In genomic region chr2:93431575-93432325, GRCm38 (mm10) we compare ENCODE assay signal across 18 mouse cellular contexts. TPM values are rescaled to one million over a fixed set of nuclear protein-coding genes. Genes with fewer than 3 reads are reported as not detected.
DNase-seq lines count a peak whose midpoint lies in the region; ATAC-seq and TF ChIP-seq lines count a peak whose summit lies in the region.
"Had no signal": no experiment of that assay in that cellular context is flagged by ENCODE, and none has a peak within 500 bp of the region (broad histone marks: within the 10 kb centered on the region; RNA-seq: fewer than 3 reads in every experiment).

No protein-coding gene starts in this region.

- no peaks in the 10 kb centered on the region for H3K9me3 ChIP-seq in kidney, embryonic 16.5 days (ENCODE audit: low read length)
- no peaks in the 10 kb centered on the region for H3K9me3 ChIP-seq in MEL (replicated peaks; ENCODE audit: insufficient read depth, low read length)
- no peaks in the 10 kb centered on the region for H3K9me3 ChIP-seq in liver, embryonic 12.5 days (replicated peaks)
- H3K9me3 ChIP-seq: embryonic facial prominence, embryonic 13.5 days; G1E; hindbrain, embryonic 15.5 days; midbrain, embryonic 15.5 days had no signal

- peak overlapping the region; percentile 40; the same call in 1 of the 2 replicates for H3K27ac ChIP-seq in kidney, embryonic 16.5 days (ENCODE audit: low read length)
- H3K27ac ChIP-seq in MEL (ENCODE audit: control insufficient read depth, low read depth, low read length): peak overlapping the region; percentile 78
- no peak overlapping the region for H3K27ac ChIP-seq in liver, embryonic 12.5 days
- H3K27ac ChIP-seq: embryonic facial prominence, embryonic 13.5 days; hindbrain, embryonic 15.5 days; macrophage; midbrain, embryonic 15.5 days had no signal

- TF ChIP-seq RAD21 in MEL (IDR thresholded peaks at IDR 0.05; ENCODE audit: low read depth, low read length): no peak

- no peaks in the 10 kb centered on the region; the same call in 1 of the 2 replicates for H3K36me3 ChIP-seq in kidney, embryonic 16.5 days (ENCODE audit: insufficient read depth, low read length)
- H3K36me3 ChIP-seq in MEL (ENCODE audit: control insufficient read depth in 1 of 2, insufficient read depth in 2 of 2, low read length in 2 of 2) (peaks cover 1 to 16% of the 10 kb centered on the region in 2 experiments; a peak in 3 of 4 replicates), myocyte (ENCODE audit: control insufficient read depth, insufficient read depth) (peaks cover 48% of the 10 kb centered on the region)
- peaks cover 64% of the 10 kb centered on the region for H3K36me3 ChIP-seq in liver, embryonic 12.5 days
- H3K36me3 ChIP-seq: G1E; hindbrain, embryonic 15.5 days; midbrain, embryonic 15.5 days had no signal

- TF ChIP-seq POLR2A in MEL (IDR thresholded peaks at IDR 0.05; ENCODE audit: control insufficient read depth in 1 of 2, insufficient read depth in 1 of 2, low read depth in 1 of 2, low read length in 2 of 2, poor library complexity in 1 of 2): 0 out of 4 replicates have a peak, but pooled peaks of 1 of the 2 experiments have one; percentile 29
- no peak for TF ChIP-seq POLR2A in myocyte (IDR thresholded peaks at IDR 0.05; ENCODE audit: insufficient read length, low read depth)

- DNase-seq in kidney, postnatal 10 days: no peak
- DNase-seq in MEL (ENCODE audit: low read depth, low spot score): peak; percentile 70
- DNase-seq in induced T-regulatory cell, adult 2 months (ENCODE audit: low read depth): peak; percentile 48
- no peak for DNase-seq in right cerebral cortex, postnatal 4 days
- DNase-seq in spleen, adult 12 weeks (ENCODE audit: low spot score): no peak
- DNase-seq: cerebellum, postnatal 25 days; gastrocnemius, postnatal 25 days; heart, postnatal 14 days; kidney, postnatal 4 days; lung, adult 2 months had no signal

- H3K4me2 ChIP-seq in kidney, embryonic 16.5 days (replicated peaks; ENCODE audit: low read depth, low read length): no peak overlapping the region
- H3K4me2 ChIP-seq in myocyte (ENCODE audit: low read depth): no peak overlapping the region
- no peak overlapping the region for H3K4me2 ChIP-seq in liver, embryonic 12.5 days
- H3K4me2 ChIP-seq: embryonic facial prominence, embryonic 13.5 days; hindbrain, embryonic 15.5 days; midbrain, embryonic 15.5 days had no signal

- ATAC-seq in kidney, embryonic 16.5 days (ENCODE audit: low FRiP score, low TSS enrichment): no peak
- no peak for ATAC-seq in liver, embryonic 12.5 days
- ATAC-seq: midbrain, embryonic 15.5 days had no signal

- H3K9ac ChIP-seq in kidney, embryonic 16.5 days (replicated peaks; ENCODE audit: low read length): peak overlapping the region; percentile 2; the same call in 1 of the 2 replicates
- H3K9ac ChIP-seq in MEL (ENCODE audit: control insufficient read depth, low read depth, low read length, poor library complexity, severe bottlenecking): peak overlapping the region; percentile 36; the same call in 1 of the 2 replicates
- H3K9ac ChIP-seq in liver, embryonic 12.5 days: no peak overlapping the region
- H3K9ac ChIP-seq: embryonic facial prominence, embryonic 13.5 days; hindbrain, embryonic 15.5 days; midbrain, embryonic 15.5 days had no signal

- H3K27me3 ChIP-seq in kidney, embryonic 16.5 days (ENCODE audit: insufficient read depth, low read length): no peaks in the 10 kb centered on the region
- no peaks in the 10 kb centered on the region for H3K27me3 ChIP-seq in MEL (ENCODE audit: control insufficient read depth in 1 of 2, insufficient read depth in 2 of 2, low read length in 2 of 2)
- H3K27me3 ChIP-seq in myocyte (ENCODE audit: control insufficient read depth, insufficient read depth, insufficient read length): no peaks in the 10 kb centered on the region
- peaks cover 33% of the 10 kb centered on the region for H3K27me3 ChIP-seq in liver, embryonic 12.5 days (replicated peaks)
- H3K27me3 ChIP-seq: embryonic facial prominence, embryonic 13.5 days; hindbrain, embryonic 15.5 days; midbrain, embryonic 15.5 days had no signal

- TF ChIP-seq EP300 in MEL (IDR thresholded peaks at IDR 0.05; ENCODE audit: low read depth in 1 of 2, low read length in 2 of 2): peak; percentile 64 to 67; a peak in 3 of 4 replicates

- H3K4me3 ChIP-seq in kidney, embryonic 16.5 days (ENCODE audit: low read length): no peak overlapping the region
- no peak overlapping the region for H3K4me3 ChIP-seq in MEL (ENCODE audit: control insufficient read depth in 1 of 2, insufficient read depth in 1 of 2, low read depth in 2 of 2, low read length in 2 of 2)
- no peak overlapping the region for H3K4me3 ChIP-seq in myocyte
- H3K4me3 ChIP-seq in liver, embryonic 12.5 days: no peak overlapping the region
- H3K4me3 ChIP-seq: embryonic facial prominence, embryonic 13.5 days; hindbrain, embryonic 15.5 days; midbrain, embryonic 15.5 days had no signal

- peaks cover 6% of the 10 kb centered on the region for H3K4me1 ChIP-seq in kidney, embryonic 16.5 days (ENCODE audit: insufficient read depth, low read length)
- peaks cover 6 to 20% of the 10 kb centered on the region in 2 experiments for H3K4me1 ChIP-seq in MEL (ENCODE audit: control insufficient read depth in 1 of 2, insufficient read depth in 2 of 2, low read length in 2 of 2)
- H3K4me1 ChIP-seq in liver, embryonic 12.5 days: peaks cover 20% of the 10 kb centered on the region
- H3K4me1 ChIP-seq: midbrain, embryonic 15.5 days had no signal

- H3ac ChIP-seq in myocyte (ENCODE audit: control insufficient read depth, insufficient read length): no peak overlapping the region

- H3K79me2 ChIP-seq in MEL (ENCODE audit: control insufficient read depth, insufficient read depth, low read length, poor library complexity) (no peaks in the 10 kb centered on the region), myocyte (ENCODE audit: control insufficient read depth, insufficient read depth) (peaks cover 6% of the 10 kb centered on the region)

- 61% methylated on average over 5 of the region's 5 CpGs for WGBS in kidney, embryonic 16.5 days
- WGBS in liver, embryonic 12.5 days (ENCODE audit: insufficient replicate concordance): 56% methylated on average over 5 of the region's 5 CpGs

- TF ChIP-seq CTCF in MEL (IDR thresholded peaks at IDR 0.05 in 2 of 3, conservative IDR thresholded peaks at IDR 0.05 in 1 of 3; ENCODE audit: control insufficient read depth in 1 of 3, insufficient read depth in 1 of 3, low read depth in 2 of 3, low read length in 3 of 3, poor library complexity in 1 of 3, severe bottlenecking in 1 of 3): no peak

TF ChIP-seq in MEL, 35 proteins besides CTCF, POLR2A, EP300 and RAD21:
- TF ChIP-seq TBP (IDR thresholded peaks at IDR 0.05; ENCODE audit: low read depth, low read length) (0 out of 2 replicates have a peak, but pooled peaks have one; percentile 33), ETS1 (IDR thresholded peaks at IDR 0.05; ENCODE audit: low read depth, low read length) (no peak), GABPA (IDR thresholded peaks at IDR 0.05; ENCODE audit: low read depth, low read length) (no peak), TAL1 (IDR thresholded peaks at IDR 0.05; ENCODE audit: low read length) (peak; percentile 45), USF2 (IDR thresholded peaks at IDR 0.05; ENCODE audit: borderline replicate concordance in 1 of 2, insufficient read depth in 1 of 2, low read depth in 1 of 2, low read length in 2 of 2) (peak in 1 of 2 experiments; percentile 62; a peak in 2 of 4 replicates), BHLHE40 (IDR thresholded peaks at IDR 0.05; ENCODE audit: borderline replicate concordance, low read depth, low read length) (peak; percentile 84; the same call in 1 of the 2 replicates), ELF1 (IDR thresholded peaks at IDR 0.05; ENCODE audit: low read depth, low read length) (peak; percentile 77), USF1 (IDR thresholded peaks at IDR 0.05; ENCODE audit: low read depth, low read length) (peak; percentile 94), SIN3A (IDR thresholded peaks at IDR 0.05; ENCODE audit: low read length) (peak; percentile 30; the same call in 1 of the 2 replicates), GATA1 (IDR thresholded peaks at IDR 0.05; ENCODE audit: low read depth, low read length) (peak; percentile 62; the same call in 1 of the 2 replicates)
TF ChIP-seq in MEL: peak in this region for 8.

TF ChIP-seq in myocyte, 11 proteins besides CTCF, POLR2A, EP300 and RAD21:
- TF ChIP-seq REST (IDR thresholded peaks at IDR 0.05; ENCODE audit: insufficient read depth, insufficient read length) (no peak), CEBPB (IDR thresholded peaks at IDR 0.05; ENCODE audit: insufficient read depth, poor library complexity, severe bottlenecking) (no peak), POLR2AphosphoS2 (IDR thresholded peaks at IDR 0.05; ENCODE audit: insufficient read length, low read depth) (peak; percentile 24)

RNA-seq across cellular contexts. Expression of gene Cd82, which starts 31.2 kb away (rescaled TPM):
- polyA plus RNA-seq in kidney, embryonic 16.5 days (2015; fragmentation: Nextera tagmentation; extraction: Ambion mirVana): 64.1 and 71.8 TPM in 2 replicates
- total RNA-seq in MEL (2012; rRNA removed): 24.4 and 37.6 TPM in 2 replicates
- polyA plus RNA-seq in MEL (2012; ENCODE audit: insufficient read depth in 1 of 2, insufficient read length in 2 of 2, low read depth in 1 of 2, low replicate concordance in 2 of 2, missing spikeins in 1 of 2): 10 to 100 TPM in 1 of 2 experiments, not detected in 1; 59.7 TPM
- polyA plus RNA-seq in myocyte (2012; fragmentation: generic; extraction: Trizol): 411 TPM
- polyA plus RNA-seq in liver, embryonic 12.5 days (2016; fragmentation: Nextera tagmentation; extraction: Ambion mirVana): 46.2 and 49.4 TPM in 2 replicates

Comparison
In these comparisons a context has a peak if more than half of its experiments do, and no peak if none do; other contexts are left out.
1. DNase-seq: peak in MEL (single experiment) and induced T-regulatory cell, adult 2 months (single experiment); none in kidney, postnatal 10 days (single experiment), right cerebral cortex, postnatal 4 days (single experiment) and spleen, adult 12 weeks (single experiment).